Mouse (Mus musculus) midbrain, embryonic 15.5 days (tissue): ENCODE data around the gene Sh2d1b2. TPM values are rescaled to one million over a fixed set of nuclear protein-coding genes. Genes with fewer than 3 reads are reported as not detected.

ENCODE experiments used
- ATAC-seq: fragments of 200-750 bp; cut with Nextera tagmentation; replicated peaks from 2 replicates; pipeline ENCODE4 v1.8.0; 2017; ENCODE audit warnings: moderate TSS enrichment
- H3K27ac ChIP-seq: fragments of 300-500 bp; sonication (generic); 2 replicates; pipeline ENCODE4 v1.5.1; 2015; ENCODE audit warnings: mild to moderate bottlenecking, inconsistent platforms
- H3K27me3 ChIP-seq: fragments of 300-500 bp; sonication (generic); replicated peaks from 2 replicates; pipeline ENCODE4 v1.6.1; 2015; ENCODE audit warnings: inconsistent platforms
- H3K36me3 ChIP-seq: fragments of 300-500 bp; sonication (generic); replicated peaks from 2 replicates; pipeline ENCODE4 v1.6.1; 2015; ENCODE audit warnings: inconsistent platforms
- H3K4me1 ChIP-seq: fragments of 300-500 bp; sonication (generic); 2 replicates; pipeline ENCODE4 v1.6.1; 2015; ENCODE audit warnings: inconsistent platforms
- H3K4me2 ChIP-seq: fragments of 300-500 bp; sonication (generic); 2 replicates; pipeline ENCODE4 v1.6.1; 2015; ENCODE audit warnings: inconsistent platforms, mild to moderate bottlenecking, moderate library complexity
- H3K4me3 ChIP-seq: fragments of 300-500 bp; sonication (generic); 2 replicates; pipeline ENCODE4 v1.5.1; 2015; ENCODE audit warnings: mild to moderate bottlenecking, inconsistent platforms
- H3K9ac ChIP-seq: fragments of 300-500 bp; sonication (generic); 2 replicates; pipeline ENCODE4 v1.6.1; 2015; ENCODE audit warnings: mild to moderate bottlenecking, inconsistent platforms
- H3K9me3 ChIP-seq: fragments of 300-500 bp; sonication (generic); 2 replicates; pipeline ENCODE4 v1.6.1; 2016; ENCODE audit warnings: inconsistent platforms
- WGBS: fragments of 180-500 bp; shearing (Covaris S2); methylation state at CpG from one replicate; pipeline ENCODE4 v1.1.7; 2015; ENCODE audit warnings: mixed read lengths; 5-methylcytosine and 5-hydroxymethylcytosine counted together
- polyA plus RNA-seq: library from polyadenylated mRNA; unstranded; fragments of >200 nt; fragmentation: Nextera tagmentation; extraction: Ambion mirVana; gene quantifications from 2 replicates; pipeline ENCODE4 v1.2.1, GENCODE M21; 2015

Sh2d1b2 gene
- polyA plus RNA-seq, 1 experiment from 2014 or later: not detected

GRCm38 (mm10) chr1:170292239-170292951, 59.8 kb downstream of the Sh2d1b2 start:
- H3K4me3 ChIP-seq: no peak overlapping the region
- H3K4me1 ChIP-seq: peaks cover 4% of the 10 kb centered on the region; the same call in 1 of the 2 replicates
- WGBS: 35% methylated on average over 9 of the region's 9 CpGs
- no peak overlapping the region for H3K9ac ChIP-seq
- no peaks in the 10 kb centered on the region for H3K27me3 ChIP-seq
- H3K9me3 ChIP-seq: no peaks in the 10 kb centered on the region
- no peak overlapping the region for H3K27ac ChIP-seq
- no peaks in the 10 kb centered on the region for H3K36me3 ChIP-seq
- peak; percentile 83 for ATAC-seq
- peak overlapping the region; percentile 31 for H3K4me2 ChIP-seq

DNA sequence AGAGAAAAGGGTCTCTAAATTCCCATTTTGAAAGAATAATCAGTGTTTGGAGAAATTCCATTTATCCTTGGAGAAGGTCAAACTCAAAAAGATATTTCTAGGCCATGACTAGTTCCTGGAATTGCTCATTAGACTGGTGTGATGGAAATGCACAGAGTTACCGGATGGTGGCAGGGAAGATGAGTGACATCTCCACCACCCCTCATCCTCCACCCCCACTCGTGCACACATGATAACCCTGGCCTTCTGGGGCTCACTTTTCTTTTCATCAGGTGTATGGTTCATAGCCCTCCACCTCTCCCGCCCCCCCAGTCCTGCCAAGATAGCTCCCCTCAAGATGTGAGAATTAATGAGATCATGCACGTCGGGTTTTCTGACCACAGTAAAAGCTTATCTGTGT, 60.7 kb downstream of the Sh2d1b2 start:
- 57% methylated on average over 5 of the region's 5 CpGs for WGBS
- H3K9me3 ChIP-seq: no peaks in the 10 kb centered on the region
- peak; percentile 61; the same call in 1 of the 2 replicates for ATAC-seq

GRCm38 (mm10) chr1:170294786-170295570, 62.4 kb downstream of the Sh2d1b2 start:
- WGBS: 54% methylated on average over 15 of the region's 15 CpGs
- no peaks in the 10 kb centered on the region for H3K9me3 ChIP-seq
- no peak overlapping the region for H3K9ac ChIP-seq
- H3K36me3 ChIP-seq: no peaks in the 10 kb centered on the region
- no peak overlapping the region for H3K4me2 ChIP-seq
- H3K27ac ChIP-seq: no peak overlapping the region
- ATAC-seq: no peak
- H3K27me3 ChIP-seq: no peaks in the 10 kb centered on the region
- H3K4me3 ChIP-seq: no peak overlapping the region
- peaks cover 4% of the 10 kb centered on the region; the same call in 1 of the 2 replicates for H3K4me1 ChIP-seq

More for the DNA sequence above, 60.7 kb downstream of the Sh2d1b2 start:
- H3K9ac ChIP-seq: no peak overlapping the region
- no peak overlapping the region for H3K27ac ChIP-seq
- H3K4me1 ChIP-seq: peaks cover 4% of the 10 kb centered on the region; the same call in 1 of the 2 replicates
- H3K4me2 ChIP-seq: no peak overlapping the region
- H3K4me3 ChIP-seq: no peak overlapping the region
- H3K36me3 ChIP-seq: no peaks in the 10 kb centered on the region
- H3K27me3 ChIP-seq: no peaks in the 10 kb centered on the region

- Histone ChIP-seq H3K4me2 (no peak overlapping the region), H3K4me3 (no peak overlapping the region), H3K9ac (no peak overlapping the region), H3K27me3 (no peaks in the 10 kb centered on the region), H3K9me3 (no peaks in the 10 kb centered on the region), H3K27ac (no peak overlapping the region), H3K36me3 (no peaks in the 10 kb centered on the region), H3K4me1 (no peaks in the 10 kb centered on the region)
- no peak for ATAC-seq
- 76% methylated on average over 4 of the region's 4 CpGs for WGBS
Observed at GRCm38 (mm10) chr1:170299496-170299895, 66.9 kb downstream of the Sh2d1b2 start.

DNA sequence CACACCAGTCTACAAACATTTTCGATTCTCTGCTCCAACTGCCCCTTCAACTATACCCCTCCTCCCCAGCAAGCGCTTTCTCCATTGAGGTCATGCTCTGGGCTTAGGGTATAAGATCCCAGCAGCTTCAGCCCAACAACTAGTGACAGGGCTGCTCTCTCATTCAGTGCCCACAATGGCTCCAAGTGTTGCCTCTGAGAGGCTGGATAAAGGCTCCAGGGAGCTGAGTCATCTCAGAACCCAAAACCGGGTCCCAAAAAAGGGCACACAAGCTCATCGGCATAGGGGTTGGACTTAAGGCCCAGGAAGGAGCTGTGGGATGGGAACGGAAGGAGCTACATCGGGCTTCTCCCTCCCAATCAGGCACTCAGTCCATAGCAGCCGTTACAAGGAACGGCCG, 69.1 kb downstream of the Sh2d1b2 start:
- H3K36me3 ChIP-seq: no peaks in the 10 kb centered on the region
- no peak for ATAC-seq
- H3K27ac ChIP-seq: no peak overlapping the region
- WGBS: 95% methylated on average over 9 of the region's 9 CpGs
- H3K4me2 ChIP-seq: no peak overlapping the region
- no peak overlapping the region for H3K4me3 ChIP-seq
- no peak overlapping the region for H3K9ac ChIP-seq
- no peaks in the 10 kb centered on the region for H3K9me3 ChIP-seq
- H3K27me3 ChIP-seq: no peaks in the 10 kb centered on the region
- H3K4me1 ChIP-seq: no peaks in the 10 kb centered on the region

DNA sequence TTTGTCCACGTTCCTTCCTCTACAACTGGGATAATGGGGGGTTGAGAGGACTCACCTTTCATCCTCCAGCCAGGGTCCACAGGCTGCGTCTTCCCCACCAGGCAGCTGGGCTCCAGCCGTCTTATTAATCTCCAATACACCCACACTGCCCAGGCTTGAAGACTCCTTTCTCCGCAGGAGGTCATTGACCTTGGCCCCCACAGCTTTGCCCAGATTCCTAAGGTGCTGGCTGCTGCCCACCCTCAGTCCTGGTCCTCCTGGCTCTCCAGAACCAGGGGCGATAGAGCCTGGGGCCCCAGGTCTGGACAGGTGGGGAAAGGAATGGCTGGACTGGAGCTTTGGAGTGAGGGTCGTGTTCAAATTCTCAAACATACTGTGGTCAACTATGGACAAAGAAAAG, 69.9 kb downstream of the Sh2d1b2 start:
- Histone ChIP-seq H3K9ac (no peak overlapping the region), H3K9me3 (no peaks in the 10 kb centered on the region), H3K27ac (no peak overlapping the region), H3K4me3 (no peak overlapping the region), H3K4me1 (no peaks in the 10 kb centered on the region), H3K4me2 (no peak overlapping the region), H3K36me3 (no peaks in the 10 kb centered on the region), H3K27me3 (no peaks in the 10 kb centered on the region)
- ATAC-seq: no peak
- WGBS: 80% methylated on average over 6 of the region's 6 CpGs

DNA sequence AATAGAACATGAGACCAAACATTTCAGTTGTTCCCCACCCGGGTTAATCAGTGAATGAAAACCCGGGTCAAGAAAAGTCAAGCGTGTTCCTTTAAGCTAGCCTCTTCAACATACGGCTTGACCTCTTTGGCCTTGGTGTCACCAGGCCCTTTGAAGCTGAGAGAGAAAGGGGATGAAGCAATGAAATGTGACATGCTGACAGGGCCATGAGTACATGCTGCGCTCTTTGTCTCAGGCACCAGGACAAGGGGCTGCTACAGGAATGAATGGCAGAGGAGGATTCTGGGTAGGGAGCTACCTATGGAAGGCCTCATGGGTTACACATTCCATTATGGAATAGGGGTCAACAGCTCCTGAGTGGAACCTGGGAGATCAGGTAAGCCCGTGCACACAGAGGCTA, 70.6 kb downstream of the Sh2d1b2 start:
- Histone ChIP-seq H3K9me3 (no peaks in the 10 kb centered on the region), H3K4me3 (no peak overlapping the region), H3K27me3 (no peaks in the 10 kb centered on the region), H3K9ac (no peak overlapping the region), H3K27ac (no peak overlapping the region), H3K4me1 (no peaks in the 10 kb centered on the region), H3K4me2 (no peak overlapping the region), H3K36me3 (no peaks in the 10 kb centered on the region)
- no peak for ATAC-seq
- WGBS: 47% methylated on average over 6 of the region's 6 CpGs

Other genes with a start within 250 kb of the Sh2d1b2 start
- gene Ddr2, start 122.0 kb upstream of the Sh2d1b2 start, polyA plus RNA-seq: 9.4 TPM in 2 replicates
- 58.2 and 63.2 TPM in 2 replicates for gene Uap1, start 57.8 kb upstream of the Sh2d1b2 start, polyA plus RNA-seq
- gene Uhmk1, start 17.4 kb upstream of the Sh2d1b2 start, polyA plus RNA-seq: 9.1 TPM in 2 replicates
- gene Sh2d1b1, start 44.6 kb downstream of the Sh2d1b2 start, polyA plus RNA-seq: 0.06 TPM in 1 of 2 replicates, not detected in the other
- 1.6 TPM in 2 replicates for gene Gm7694, start 73.6 kb downstream of the Sh2d1b2 start, polyA plus RNA-seq
- 1.2 and 2.0 TPM in 2 replicates for gene Spata46, start 76.1 kb downstream of the Sh2d1b2 start, polyA plus RNA-seq